Mouse (Mus musculus): Measurements from ENCODE around the gene Hist3h2a. TPM values are rescaled to one million over a fixed set of nuclear protein-coding genes. Genes with fewer than 3 reads are reported as not detected.

Gene Hist3h2a
- polyA plus RNA-seq, 3 experiments from 2014 or later, result 3.1 to 5.0 (median 4.2) TPM

GRCm38 (mm10) chr11:58969027-58969426, 14.5 kb downstream of the Hist3h2a start:
- ATAC-seq, result no peak

GRCm38 (mm10) chr11:58969659-58970058, 15.2 kb downstream of the Hist3h2a start:
- no peak for ATAC-seq

- ATAC-seq, result no peak
These were observed 16.5 kb downstream of the Hist3h2a start for GRCm38 (mm10) chr11:58970831-58971530.

- no peak for ATAC-seq
These were observed 17.3 kb downstream of the Hist3h2a start for GRCm38 (mm10) chr11:58971796-58972195.

- ATAC-seq, result no peak
These were observed 19.9 kb downstream of the Hist3h2a start for GRCm38 (mm10) chr11:58974414-58974813.

GRCm38 (mm10) chr11:58977150-58977549, 22.7 kb downstream of the Hist3h2a start:
- peak; percentile 18 for ATAC-seq

- ATAC-seq, result peak; percentile 11
These were observed 23.1 kb downstream of the Hist3h2a start for GRCm38 (mm10) chr11:58977607-58978026.

GRCm38 (mm10) chr11:58978027-58978705, 23.7 kb downstream of the Hist3h2a start, which contains the start of gene Trim11:
Gene Trim11 (plus strand): TSS chr11:58978093.
- peak; percentile 91 for ATAC-seq

GRCm38 (mm10) chr11:58978706-58979030, 24.2 kb downstream of the Hist3h2a start:
- ATAC-seq, result no peak

- ATAC-seq, result no peak
These were observed 24.7 kb downstream of the Hist3h2a start for GRCm38 (mm10) chr11:58979183-58979582.

GRCm38 (mm10) chr11:58979661-58980060, 25.2 kb downstream of the Hist3h2a start:
- no peak for ATAC-seq

- ATAC-seq, result no peak
These were observed 26.0 kb downstream of the Hist3h2a start for GRCm38 (mm10) chr11:58980381-58980990.

GRCm38 (mm10) chr11:58981541-58982447, 27.3 kb downstream of the Hist3h2a start:
- peak; percentile 29 for ATAC-seq

- ATAC-seq, result no peak
These were observed 28.1 kb downstream of the Hist3h2a start for GRCm38 (mm10) chr11:58982471-58983097.

- ATAC-seq, result no peak
These were observed 29.3 kb downstream of the Hist3h2a start for GRCm38 (mm10) chr11:58983691-58984341.

- ATAC-seq, result no peak
These were observed 30.2 kb downstream of the Hist3h2a start for GRCm38 (mm10) chr11:58984657-58985056.

- no peak for ATAC-seq
These were observed 30.9 kb downstream of the Hist3h2a start for GRCm38 (mm10) chr11:58985299-58985917.

- no peak for ATAC-seq
These were observed 34.7 kb downstream of the Hist3h2a start for GRCm38 (mm10) chr11:58989166-58989565.

- ATAC-seq, result no peak
These were observed 35.7 kb downstream of the Hist3h2a start for GRCm38 (mm10) chr11:58990141-58990540.

- no peak for ATAC-seq
These were observed 36.3 kb downstream of the Hist3h2a start for GRCm38 (mm10) chr11:58990794-58991193.

GRCm38 (mm10) chr11:58991911-58992310, 37.4 kb downstream of the Hist3h2a start:
- no peak for ATAC-seq
